In genomic region chr11:76730650-76731049, GRCm38 (mm10) we compare ENCODE assay signal across 25 mouse cellular contexts. TPM values are rescaled to one million over a fixed set of nuclear protein-coding genes. Genes with fewer than 3 reads are reported as not detected.
"Had no signal": no experiment of that assay in that cellular context is flagged by ENCODE, and none has a peak within 500 bp of the region (broad histone marks: within the 10 kb centered on the region; RNA-seq: fewer than 3 reads in every experiment).

No protein-coding gene starts in this region.

- H3K27ac ChIP-seq: kidney, postnatal 0 days; left cerebral cortex, adult 2 months; limb, embryonic 12.5 days; limb, embryonic 15.5 days; liver, embryonic 14.5 days; lung, embryonic 15.5 days; macrophage; midbrain, embryonic 12.5 days; midbrain, embryonic 15.5 days; neural tube, embryonic 13.5 days; stomach, embryonic 15.5 days had no signal

- H3K4me1 ChIP-seq: lung, embryonic 15.5 days; midbrain, embryonic 12.5 days; midbrain, embryonic 15.5 days; stomach, embryonic 15.5 days had no signal

- H3K4me2 ChIP-seq: limb, embryonic 12.5 days; limb, embryonic 15.5 days; lung, embryonic 15.5 days; midbrain, embryonic 12.5 days; midbrain, embryonic 15.5 days; neural tube, embryonic 13.5 days; stomach, embryonic 15.5 days had no signal

- H3K27me3 ChIP-seq: limb, embryonic 12.5 days; limb, embryonic 15.5 days; lung, embryonic 15.5 days; midbrain, embryonic 12.5 days; midbrain, embryonic 15.5 days; neural tube, embryonic 13.5 days; stomach, embryonic 15.5 days had no signal

- DNase-seq: kidney, adult 2 months; kidney, postnatal 36 days; layer of hippocampus, postnatal 36 days; lung, adult 18-20 months; lung, postnatal 14 days; retina, postnatal 1 day; right cerebral cortex, postnatal 25 days; spleen, adult 18-20 months; thymus, postnatal 25 days had no signal

- H3K4me3 ChIP-seq: left cerebral cortex, adult 2 months; limb, embryonic 12.5 days; limb, embryonic 15.5 days; lung, embryonic 15.5 days; midbrain, embryonic 12.5 days; midbrain, embryonic 15.5 days; neural tube, embryonic 13.5 days; stomach, embryonic 15.5 days had no signal

- H3K9me3 ChIP-seq: limb, embryonic 12.5 days; limb, embryonic 15.5 days; lung, embryonic 15.5 days; midbrain, embryonic 12.5 days; midbrain, embryonic 15.5 days; neural tube, embryonic 13.5 days; stomach, embryonic 15.5 days had no signal

- H3K9ac ChIP-seq: limb, embryonic 12.5 days; limb, embryonic 15.5 days; liver, embryonic 14.5 days; lung, embryonic 15.5 days; midbrain, embryonic 12.5 days; midbrain, embryonic 15.5 days; neural tube, embryonic 13.5 days; stomach, embryonic 15.5 days had no signal

- ATAC-seq: midbrain, embryonic 15.5 days had no signal

RNA-seq across cellular contexts. Expression of gene Trarg1, which starts 51.0 kb away (rescaled TPM):
- total RNA-seq: megakaryocyte, adult 5-6 weeks; neutrophil, adult 5-6 weeks had no signal
- polyA plus RNA-seq: liver, embryonic 14.5 days; macrophage; midbrain, embryonic 12.5 days had no signal

RNA-seq across cellular contexts. Expression of gene Bhlha9, which starts 58.4 kb away (rescaled TPM):
- total RNA-seq: neutrophil, adult 5-6 weeks had no signal
- polyA plus RNA-seq: kidney, adult 2 months; kidney, embryonic 14.5 days; liver, embryonic 14.5 days; lung, embryonic 15.5 days; macrophage; midbrain, embryonic 12.5 days; thymus, postnatal 0 days; urinary bladder, adult 2 months had no signal
